Mouse (Mus musculus) kidney, postnatal 0 days (tissue): ENCODE data around the gene Lyl1. TPM values are rescaled to one million over a fixed set of nuclear protein-coding genes. Genes with fewer than 3 reads are reported as not detected.
A peak's percentile ranks its signal among the peaks of the same experiment; 100 is the strongest.

Experiments used
- ATAC-seq: fragments of 200-750 bp; cut with Nextera tagmentation; replicated peaks from 2 replicates; pipeline ENCODE4 v1.8.0; 2017; ENCODE audit warnings: low read depth, moderate number of reproducible peaks, moderate TSS enrichment, moderate library complexity; ENCODE audit not compliant: low FRiP score
- DNase-seq: peaks from one replicate; pipeline ENCODE4 v3.0.0-alpha.2; 2016; ENCODE audit warnings: low spot score
- H3K27ac ChIP-seq: fragments of 300-500 bp; sonication (generic); 2 replicates; pipeline ENCODE4 v1.5.1; 2014; ENCODE audit warnings: mild to moderate bottlenecking
- H3K27me3 ChIP-seq: fragments of 300-500 bp; sonication (generic); 2 replicates; pipeline ENCODE4 v1.6.1; 2014; ENCODE audit warnings: low read length, mixed read lengths; ENCODE audit not compliant: insufficient read depth
- H3K36me3 ChIP-seq: fragments of 300-500 bp; sonication (generic); 2 replicates; pipeline ENCODE4 v1.6.1; 2014; ENCODE audit warnings: low read length, mixed read lengths; ENCODE audit not compliant: insufficient read depth
- H3K4me1 ChIP-seq: fragments of 300-500 bp; sonication (generic); replicated peaks from 2 replicates; pipeline ENCODE4 v1.6.1; 2014; ENCODE audit warnings: antibody characterized with exemption, low read length, mixed read lengths; ENCODE audit not compliant: insufficient read depth
- H3K4me2 ChIP-seq: fragments of 300-500 bp; sonication (generic); 2 replicates; pipeline ENCODE4 v1.6.1; 2014; ENCODE audit warnings: mild to moderate bottlenecking, low read length, moderate library complexity, mixed read lengths
- H3K4me3 ChIP-seq: fragments of 300-500 bp; sonication (generic); replicated peaks from 2 replicates; pipeline ENCODE4 v1.5.1; 2014; ENCODE audit warnings: low read depth, low read length
- H3K9ac ChIP-seq: fragments of 300-500 bp; sonication (generic); 2 replicates; pipeline ENCODE4 v1.6.1; 2014; ENCODE audit warnings: low read depth, low read length
- H3K9me3 ChIP-seq: fragments of 300-500 bp; sonication (generic); replicated peaks from 2 replicates; pipeline ENCODE4 v1.6.1; 2016; ENCODE audit warnings: low read length, inconsistent platforms, mixed read lengths
- CTCF ChIP-seq: IDR thresholded peaks from 2 replicates; pipeline ENCODE4 v1.5.1; 2016; ENCODE audit warnings: antibody characterized with exemption, low read depth, mild to moderate bottlenecking, moderate library complexity
- WGBS: fragments of 180-500 bp; shearing (Covaris S2); extraction: QIAGEN DNeasy Blood & Tissue Kit; methylation state at CpG from one replicate; pipeline ENCODE4 v1.1.7; 2014; 5-methylcytosine and 5-hydroxymethylcytosine counted together
- polyA plus RNA-seq: library from polyadenylated mRNA; unstranded; fragments of >200 nt; fragmentation: Nextera tagmentation; extraction: Ambion mirVana; gene quantifications from 2 replicates; pipeline ENCODE4 v1.2.1, GENCODE M21; 2015

Lyl1 gene
- polyA plus RNA-seq, 1 experiment from 2014 or later, result 6.1 TPM

DNA sequence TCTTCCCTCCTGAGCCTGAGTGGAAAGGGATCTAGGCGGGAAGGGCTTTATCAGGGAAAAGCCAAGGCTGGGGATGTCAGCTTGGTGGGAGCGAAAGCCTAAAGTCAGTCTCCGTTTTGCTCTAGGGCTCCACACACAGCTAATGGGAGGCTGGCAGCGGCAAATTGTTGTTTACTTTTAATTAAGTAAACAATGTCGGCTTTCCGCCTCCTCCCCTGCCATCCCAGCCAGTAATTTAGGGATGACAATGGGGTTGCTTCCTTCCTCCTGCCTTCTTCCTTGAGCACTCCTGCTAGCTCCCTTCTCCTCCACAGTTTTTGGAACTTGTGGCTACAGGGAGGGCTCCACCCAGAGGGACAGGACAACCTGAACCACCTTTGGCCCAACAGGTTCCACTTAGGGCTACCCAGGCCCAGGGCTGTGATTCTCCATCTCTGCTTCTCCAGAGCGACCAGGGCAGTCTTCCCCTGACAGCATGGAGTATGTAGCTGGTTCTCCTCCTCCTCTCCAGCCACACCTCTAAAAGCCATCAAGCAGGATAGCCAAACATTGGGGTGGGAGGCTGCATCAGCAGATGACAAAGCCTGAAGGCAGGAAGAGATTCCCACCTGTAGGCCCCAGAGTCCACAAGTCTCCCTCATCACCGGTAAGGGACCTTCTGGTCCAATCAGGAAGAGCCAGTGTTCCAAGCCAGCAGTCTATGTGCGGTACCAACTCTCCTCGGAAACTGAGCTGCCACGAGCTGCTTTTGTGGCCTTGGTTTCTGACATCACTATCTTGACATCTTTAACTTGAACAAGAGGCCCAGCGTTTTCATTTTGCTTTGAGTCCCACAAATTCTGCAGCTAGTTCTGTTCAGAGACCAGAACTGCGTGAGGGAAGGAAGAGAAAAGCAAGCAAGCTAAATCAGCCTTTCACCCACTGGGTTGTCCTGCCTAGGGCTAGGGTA is 39.9 kb downstream of the Lyl1 start:
- WGBS, result 49% methylated on average over 13 of the region's 13 CpGs
- ATAC-seq (no peak), DNase-seq (no peak)
- H3K27ac ChIP-seq, result peak overlapping the region; percentile 5; the same call in 1 of the 2 replicates
- no peaks in the 10 kb centered on the region for H3K27me3 ChIP-seq
- no peak for TF ChIP-seq CTCF
- no peak overlapping the region for H3K4me2 ChIP-seq
- H3K9me3 ChIP-seq, result no peaks in the 10 kb centered on the region
- H3K4me3 ChIP-seq, result no peak overlapping the region
- no peak overlapping the region for H3K9ac ChIP-seq
- peaks cover 29% of the 10 kb centered on the region for H3K4me1 ChIP-seq
- no peaks in the 10 kb centered on the region for H3K36me3 ChIP-seq

DNA sequence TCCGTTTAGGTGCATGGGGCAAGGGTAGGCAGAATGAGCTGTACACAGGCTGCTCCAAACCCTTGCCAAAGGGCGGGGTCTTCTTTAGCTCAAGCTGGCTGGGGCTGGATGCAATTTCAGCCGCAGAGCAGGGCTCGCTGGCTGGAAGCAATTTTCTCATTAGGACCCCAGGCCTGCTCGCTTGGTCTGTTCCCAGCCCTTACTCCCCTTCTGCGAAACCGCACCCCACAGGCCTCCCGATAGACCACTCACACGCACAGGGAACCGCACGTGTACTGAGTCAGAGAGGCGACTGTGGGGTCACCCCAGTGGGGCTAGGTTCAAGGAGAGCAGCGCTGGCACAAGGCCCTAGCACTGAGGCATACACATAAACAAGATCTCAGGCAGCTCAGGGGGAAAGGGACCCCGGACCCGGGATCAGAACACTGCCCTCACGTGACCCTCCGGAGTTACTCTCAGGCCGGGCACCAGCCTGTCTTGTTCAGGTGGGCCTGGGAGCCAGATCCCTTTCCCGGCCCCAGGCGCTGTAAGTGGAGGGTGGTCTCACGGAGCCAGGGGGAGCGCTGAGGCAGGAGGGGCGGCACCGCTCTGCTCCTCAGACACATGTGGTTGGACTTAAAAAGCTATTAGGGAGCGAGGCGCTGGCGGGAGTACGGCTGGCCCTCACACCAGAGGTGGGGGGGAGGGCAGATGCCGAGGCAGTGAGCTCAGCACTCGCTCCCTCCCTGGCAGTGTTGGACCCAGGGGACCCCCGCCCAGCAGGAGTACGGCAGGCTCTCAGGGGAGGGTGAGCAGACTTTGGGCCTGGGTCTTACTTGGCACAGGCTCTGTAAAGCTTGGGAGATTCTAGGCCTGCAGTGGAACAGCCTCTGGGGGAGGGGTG is 41.2 kb downstream of the Lyl1 start:
- H3K9ac ChIP-seq, result peak overlapping the region; percentile 10; the same call in 1 of the 2 replicates
- DNase-seq, result peak; percentile 50
- H3K27me3 ChIP-seq, result 0 out of 2 replicates have a peak, but pooled peaks cover 3% of the 10 kb centered on the region
- no peak for TF ChIP-seq CTCF
- no peak; the same call in 1 of the 2 replicates for ATAC-seq
- H3K9me3 ChIP-seq, result no peaks in the 10 kb centered on the region
- WGBS, result 21% methylated on average over 32 of the region's 32 CpGs
- 0 out of 2 replicates have a peak overlapping the region, but pooled peaks have one; percentile 2 for H3K27ac ChIP-seq
- H3K4me1 ChIP-seq, result peaks cover 29% of the 10 kb centered on the region
- no peak overlapping the region for H3K4me3 ChIP-seq
- H3K4me2 ChIP-seq, result peak overlapping the region; percentile 23; the same call in 1 of the 2 replicates
- H3K36me3 ChIP-seq, result no peaks in the 10 kb centered on the region

DNA sequence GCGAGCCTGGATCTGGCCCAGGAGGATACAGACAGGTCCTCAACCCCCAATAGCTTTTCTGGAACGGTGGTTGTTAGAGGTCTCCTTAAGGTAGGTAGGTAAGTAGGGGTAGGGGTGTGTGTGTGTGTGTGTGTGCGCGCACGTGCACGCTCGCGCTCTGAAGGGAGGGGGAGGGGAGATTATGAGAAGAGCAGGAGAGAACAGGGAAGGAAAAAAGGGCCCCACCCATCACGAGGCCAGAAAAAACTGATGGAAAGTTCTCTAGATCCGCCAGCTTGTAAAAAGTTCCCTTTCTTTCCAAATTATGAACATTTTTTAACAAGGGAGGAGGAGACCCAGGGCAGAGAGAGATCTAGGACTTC is 41.8 kb downstream of the Lyl1 start:
- 0 out of 2 replicates have a peak overlapping the region, but pooled peaks have one; percentile 23 for H3K4me2 ChIP-seq
- ATAC-seq (no peak), DNase-seq (no peak)
- WGBS, result 13% methylated on average over 10 of the region's 10 CpGs
- no peaks in the 10 kb centered on the region for H3K36me3 ChIP-seq
- H3K9me3 ChIP-seq, result no peaks in the 10 kb centered on the region
- H3K27me3 ChIP-seq, result 0 out of 2 replicates have a peak, but pooled peaks cover 3% of the 10 kb centered on the region
- no peak overlapping the region for H3K27ac ChIP-seq
- TF ChIP-seq CTCF, result no peak
- H3K9ac ChIP-seq, result 0 out of 2 replicates have a peak overlapping the region, but pooled peaks have one; percentile 10
- peaks cover 25% of the 10 kb centered on the region for H3K4me1 ChIP-seq
- H3K4me3 ChIP-seq, result no peak overlapping the region

DNA sequence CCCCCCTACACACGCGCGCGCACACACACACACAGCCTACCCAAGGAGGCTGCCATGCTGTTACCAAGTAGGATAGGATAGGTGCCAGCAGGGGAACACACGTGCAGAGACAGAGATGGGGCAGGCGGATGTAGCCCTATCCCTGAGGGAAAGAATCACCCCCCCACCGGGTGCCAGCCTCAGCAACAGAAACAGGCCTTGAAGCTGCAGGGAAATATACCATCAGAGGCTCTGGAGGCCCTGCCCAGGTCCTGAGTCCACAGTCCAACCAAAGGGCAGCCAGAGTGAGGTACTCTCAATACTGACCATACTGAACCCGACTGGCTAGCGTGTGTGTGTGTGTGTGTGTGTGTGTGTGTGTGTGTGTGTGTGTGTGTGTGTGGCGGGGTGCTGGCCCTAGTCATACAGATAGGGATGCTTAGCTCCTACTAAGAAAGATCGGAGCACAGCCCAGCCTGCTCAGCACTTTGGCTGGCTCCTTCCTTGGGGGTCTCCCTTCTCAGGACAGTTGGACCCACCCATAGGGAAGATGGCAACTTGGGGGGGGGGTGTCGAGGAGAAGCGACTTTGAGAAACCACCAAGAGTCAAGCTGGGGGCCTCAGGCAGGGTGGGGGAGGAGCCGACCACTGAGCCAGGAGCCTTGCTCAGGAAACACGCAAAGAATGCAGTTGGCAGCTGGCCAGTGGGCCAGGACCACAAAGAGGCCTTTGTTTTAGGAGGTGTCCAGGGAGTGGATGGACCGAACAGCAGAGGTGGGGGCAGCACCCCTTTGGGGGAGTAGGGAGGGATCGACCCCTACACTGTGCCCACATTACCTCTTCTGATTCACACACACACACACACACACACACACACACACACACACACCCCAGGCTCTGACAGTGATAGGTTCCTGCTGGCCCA is 42.5 kb downstream of the Lyl1 start:
- Histone ChIP-seq H3K27me3 (0 out of 2 replicates have a peak, but pooled peaks cover 3% of the 10 kb centered on the region), H3K4me2 (no peak overlapping the region), H3K4me1 (peaks cover 25% of the 10 kb centered on the region), H3K4me3 (no peak overlapping the region), H3K9ac (no peak overlapping the region), H3K9me3 (no peaks in the 10 kb centered on the region), H3K36me3 (no peaks in the 10 kb centered on the region), H3K27ac (no peak overlapping the region)
- ATAC-seq (peak; percentile 59), DNase-seq (peak; percentile 83)
- WGBS, result 14% methylated on average over 14 of the region's 17 CpGs
- no peak for TF ChIP-seq CTCF

DNA sequence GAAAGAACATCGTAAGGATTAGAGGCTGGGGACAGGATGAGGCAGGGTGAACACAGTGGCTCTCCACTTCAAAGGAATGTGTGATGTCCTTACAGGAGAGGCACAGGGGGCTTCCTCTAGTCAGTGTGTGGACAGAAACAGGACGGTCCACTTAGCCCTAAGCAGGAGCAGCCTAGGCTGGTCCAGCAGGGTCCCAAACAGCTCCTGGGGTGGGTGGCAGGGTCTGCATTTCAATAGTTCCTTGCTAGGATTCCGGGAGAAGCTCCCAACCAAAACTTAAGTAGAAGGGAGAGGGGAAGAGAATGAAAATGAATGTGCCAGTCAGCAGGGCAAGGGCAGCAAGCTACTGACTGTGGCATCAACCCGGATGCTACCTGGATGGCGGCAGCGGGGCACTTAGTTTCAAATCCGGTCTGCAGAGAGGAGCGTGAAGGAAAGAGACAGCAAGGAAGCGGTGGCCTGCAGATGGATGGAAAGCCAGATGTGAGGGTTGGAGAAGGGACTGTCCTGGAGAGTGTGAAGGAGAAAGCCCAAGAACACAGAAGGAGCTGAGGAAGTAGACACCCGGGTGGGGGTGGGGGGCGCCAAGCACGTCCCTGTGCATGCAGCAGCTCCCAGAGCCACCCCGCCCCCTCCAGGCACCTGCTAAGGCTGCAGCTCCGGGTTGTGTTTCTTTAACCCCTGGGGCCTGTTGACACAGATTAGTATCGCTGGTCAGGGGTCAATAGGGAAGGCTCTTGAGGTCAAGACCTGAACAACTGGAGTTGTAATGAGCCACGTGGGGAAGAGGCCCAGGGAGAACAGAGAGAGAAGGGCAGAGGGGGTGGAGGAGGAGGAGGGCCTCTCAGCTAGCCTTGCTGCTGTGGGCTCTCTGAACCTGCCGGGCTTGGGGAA is 44.0 kb downstream of the Lyl1 start:
- no peaks in the 10 kb centered on the region for H3K36me3 ChIP-seq
- DNase-seq, result peak; percentile 33
- peaks cover 28% of the 10 kb centered on the region for H3K4me1 ChIP-seq
- WGBS, result 11% methylated on average over 17 of the region's 17 CpGs
- H3K4me2 ChIP-seq, result no peak overlapping the region
- no peaks in the 10 kb centered on the region for H3K9me3 ChIP-seq
- H3K27ac ChIP-seq, result no peak overlapping the region
- H3K4me3 ChIP-seq, result no peak overlapping the region
- no peak overlapping the region for H3K9ac ChIP-seq
- peaks cover 6% of the 10 kb centered on the region; the same call in 1 of the 2 replicates for H3K27me3 ChIP-seq
- ATAC-seq, result 0 out of 2 replicates have a peak, but pooled peaks have one; percentile 23
- TF ChIP-seq CTCF, result no peak
